Mouse (Mus musculus) telencephalon, adult 2 months (tissue): ENCODE data around the gene Gm5458.
"Not testable (repeated sequence)": the region's sequence is repeated elsewhere in the genome, so short reads cannot be mapped to it uniquely, and the experiment has no call there.

Experiments
- DNase-seq: peaks from one replicate; pipeline ENCODE4 v3.0.0-alpha.2; 2011; ENCODE audit warnings: low read depth, low spot score

The Gm5458 gene

GRCm38 (mm10) chr14:19602481-19602880 lies at the start of gene Gm5458:
Gene Gm5458, minus strand, starts transcription at chr14:19602581.
- DNase-seq: not testable (repeated sequence)

DNA sequence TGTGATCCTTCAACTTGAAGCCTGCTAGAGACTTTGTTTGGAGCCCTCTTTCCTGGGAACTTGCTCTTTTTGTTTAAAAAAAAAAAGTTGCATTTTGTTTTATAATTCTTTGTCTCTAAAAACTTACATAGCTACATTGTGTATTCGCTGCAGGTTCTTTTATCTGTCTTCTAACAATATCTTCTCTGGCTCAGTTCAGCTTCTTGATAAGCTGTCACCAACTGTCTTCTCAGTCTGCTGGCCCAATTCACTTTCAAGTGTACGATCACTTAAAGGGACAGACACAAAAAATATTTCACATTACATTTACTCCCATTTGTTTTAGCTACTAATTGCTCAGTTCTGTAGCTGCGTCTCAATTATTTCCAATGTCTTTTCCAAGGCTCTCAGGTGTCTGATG lies 43.9 kb upstream of the Gm5458 start:
- no peak for DNase-seq

GRCm38 (mm10) chr14:19584804-19585667 lies 17.3 kb downstream of the Gm5458 start, which contains the start of gene Gm2237:
Gene Gm2237, minus strand, starts transcription at chr14:19585135.
- DNase-seq: not testable (repeated sequence)

- not testable (repeated sequence) for DNase-seq
These were observed 52.5 kb downstream of the Gm5458 start, which contains the start of gene Gm2244 for GRCm38 (mm10) chr14:19549863-19550262. Gene Gm2244, minus strand, starts transcription at chr14:19549963.
